Mouse (Mus musculus): ENCODE results near the gene Olfr549. TPM values are rescaled to one million over a fixed set of nuclear protein-coding genes. Genes with fewer than 3 reads are reported as not detected.

Olfr549 gene
- total RNA-seq (2023), result not detected

DNA sequence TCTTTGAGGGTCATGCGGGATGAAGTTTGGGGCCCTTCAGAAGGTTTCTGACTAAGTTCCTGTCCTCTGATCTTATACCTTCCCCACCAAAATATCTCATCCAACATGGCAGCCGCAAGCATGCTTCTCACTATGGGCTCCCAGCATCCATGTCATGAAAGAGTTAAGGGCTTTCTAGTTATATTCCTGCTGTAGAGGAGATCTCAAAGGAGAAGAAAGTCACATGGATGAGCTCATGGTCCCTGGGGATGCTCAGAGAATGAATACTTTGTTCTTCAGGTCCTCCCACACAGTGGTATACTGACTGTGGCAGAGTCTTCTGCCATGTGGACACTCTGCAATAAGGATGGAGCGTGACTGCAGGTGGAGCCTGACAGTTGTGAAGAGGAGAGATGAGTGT lies at the start of gene Olfr549:
TSS of gene Olfr549 (plus strand) at position 301 of the 400 bp plus-strand sequence.

DNA sequence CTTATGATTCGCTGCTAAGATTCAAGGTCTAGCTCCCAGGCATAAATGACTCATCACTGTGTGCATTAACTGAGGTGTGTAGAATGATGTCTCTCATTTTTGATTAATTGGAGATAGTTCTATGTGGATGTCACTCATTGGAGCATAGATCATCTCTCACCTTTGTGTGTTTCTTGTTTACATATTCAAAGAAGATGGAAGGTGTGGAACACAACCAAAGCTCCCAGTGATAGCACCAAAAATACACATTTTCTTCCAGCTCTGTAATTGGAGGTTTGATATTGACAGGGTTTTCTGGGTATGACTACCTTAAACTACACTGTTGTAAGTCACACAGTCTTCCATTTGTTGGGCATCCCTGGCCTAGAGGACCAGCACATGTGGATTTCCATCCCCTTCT lies 15.2 kb upstream of the Olfr549 start, which contains the start of gene Olfr547:
TSS of gene Olfr547 (plus strand) at position 301 of the 400 bp plus-strand sequence.

GRCm38 (mm10) chr7:102540596-102540995 lies 9.1 kb upstream of the Olfr549 start, which contains the start of gene Olfr548-ps1:
TSS of gene Olfr548-ps1 (plus strand) at chr7:102540896.

DNA sequence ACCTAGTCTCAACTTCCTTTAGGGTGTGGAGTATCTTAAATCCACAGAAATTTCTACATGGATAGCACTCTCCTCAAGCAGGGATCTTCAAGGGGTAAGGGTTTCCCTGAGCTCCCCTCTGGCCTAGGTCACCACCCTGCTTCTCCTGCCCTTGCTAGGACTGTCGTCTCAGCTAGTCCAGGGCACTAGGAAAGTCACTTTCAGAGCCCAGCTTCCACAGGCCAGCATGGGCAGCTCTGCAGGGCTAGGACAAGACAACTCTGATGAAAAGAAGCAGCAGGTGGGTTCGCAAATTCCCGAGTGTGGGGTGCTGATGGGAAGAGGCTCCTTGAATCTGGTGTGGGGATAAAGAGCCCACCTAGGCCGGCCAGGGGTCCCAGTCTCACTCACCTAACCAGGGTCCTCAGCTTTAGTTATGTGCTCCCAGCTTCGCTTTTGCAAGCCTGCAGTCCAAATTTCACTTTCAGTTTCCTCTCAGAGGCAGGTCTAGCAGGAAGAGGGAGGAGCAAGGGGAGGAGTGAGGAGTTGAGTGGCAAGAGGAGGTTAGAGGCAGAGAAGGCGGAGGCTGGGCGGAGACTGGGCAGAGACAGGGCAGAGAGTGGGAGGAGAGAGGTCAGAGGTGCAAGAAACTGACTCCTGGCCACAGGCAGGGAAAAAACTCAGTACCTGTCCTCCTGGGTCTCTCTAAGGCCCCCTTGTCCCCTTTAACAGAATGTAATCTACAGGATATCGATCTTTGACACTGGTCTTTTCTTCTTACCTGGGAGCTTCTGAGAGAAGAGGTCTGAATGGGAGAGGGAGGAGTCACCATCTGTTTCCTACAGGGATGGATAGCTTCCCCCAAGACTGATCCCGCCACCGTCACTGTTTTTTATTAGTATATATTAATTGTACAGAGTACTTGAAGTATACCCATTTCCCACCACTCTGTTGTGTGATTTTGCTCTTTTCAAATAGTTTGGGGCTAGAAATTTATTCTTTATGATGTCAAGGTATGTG lies 15.6 kb downstream of the Olfr549 start, which contains the start of gene Trim21:
TSS of gene Trim21 (minus strand) at position 488 of the 999 bp plus-strand sequence.

GRCm38 (mm10) chr7:102571142-102571541 lies 21.5 kb downstream of the Olfr549 start, which contains the start of gene Olfr550:
TSS of gene Olfr550 (plus strand) at chr7:102571442.

GRCm38 (mm10) chr7:102591786-102592185 lies 42.1 kb downstream of the Olfr549 start, which contains the start of gene Olfr551:
TSS of gene Olfr551 (minus strand) at chr7:102591886.

GRCm38 (mm10) chr7:102597378-102598031 lies 47.8 kb downstream of the Olfr549 start, which contains the start of gene Olfr552:
TSS of gene Olfr552 (plus strand) at chr7:102597770.

Other genes starting within 250 kb of the Olfr549 start
- gene Rrm1, start 108.2 kb upstream of the Olfr549 start, total RNA-seq (2023), result 10 to 100 TPM; 83.6 to 90.3 TPM
- not detected for gene Olfr543, start 68.2 kb upstream of the Olfr549 start, total RNA-seq (2023)
- not detected for gene Olfr544, start 61.6 kb upstream of the Olfr549 start, total RNA-seq (2023)
- gene Olfr545, start 50.3 kb upstream of the Olfr549 start, total RNA-seq (2023), result not detected
- gene Olfr547, start 15.1 kb upstream of the Olfr549 start, total RNA-seq (2023), result not detected
- not detected for gene Olfr548-ps1, start 9.0 kb upstream of the Olfr549 start, total RNA-seq (2023)
- gene Trim21, start 15.6 kb downstream of the Olfr549 start, total RNA-seq (2023), result 10 to 100 TPM; 15.5 to 22.2 TPM
- gene Olfr550, start 21.6 kb downstream of the Olfr549 start, total RNA-seq (2023), result not detected
- gene Olfr551, start 42.0 kb downstream of the Olfr549 start, total RNA-seq (2023), result not detected
- not detected for gene Olfr552, start 47.9 kb downstream of the Olfr549 start, total RNA-seq (2023)
- not detected for gene Olfr553, start 68.3 kb downstream of the Olfr549 start, total RNA-seq (2023)
- gene Olfr554, start 88.6 kb downstream of the Olfr549 start, total RNA-seq (2023), result not detected
- gene Olfr555, start 109.0 kb downstream of the Olfr549 start, total RNA-seq (2023), result not detected
- gene Olfr556, start 115.0 kb downstream of the Olfr549 start, total RNA-seq (2023), result not detected
- gene Trim68, start 137.5 kb downstream of the Olfr549 start, total RNA-seq (2023), result 1 to 10 TPM; 1.9 TPM
- not detected for gene Olfr557, start 146.0 kb downstream of the Olfr549 start, total RNA-seq (2023)
- not detected for gene Olfr558, start 152.3 kb downstream of the Olfr549 start, total RNA-seq (2023)
- not detected for gene Olfr33, start 169.2 kb downstream of the Olfr549 start, total RNA-seq (2023)
- gene Olfr559, start 177.6 kb downstream of the Olfr549 start, total RNA-seq (2023), result not detected
- gene Olfr560, start 209.5 kb downstream of the Olfr549 start, total RNA-seq (2023), result not detected
- gene Olfr78, start 209.6 kb downstream of the Olfr549 start, total RNA-seq (2023), result not detected
- gene Olfr561, start 221.4 kb downstream of the Olfr549 start, total RNA-seq (2023), result not detected

Measured in neutrophil, adult 59 days (primary cell).